Mouse (Mus musculus) heart, adult 8-10 months (tissue): ENCODE measurements around the gene Ptms. TPM values are rescaled to one million over a fixed set of nuclear protein-coding genes. Genes with fewer than 3 reads are reported as not detected.
"Not testable (repeated sequence)": the region's sequence is repeated elsewhere in the genome, so short reads cannot be mapped to it uniquely, and the experiment has no call there.

Experiments used
- DNase-seq: peaks from one replicate; pipeline ENCODE4 v3.0.0; 2022; ENCODE audit warnings: low spot score
- total RNA-seq, 4 experiments: library from RNA; stranded (reverse); gene quantifications; 2 replicates each; pipeline ENCODE4 v1.2.4; 2022

Ptms gene
- total RNA-seq, 4 experiments from 2014 or later, result 116 to 160 (median 152) TPM

- DNase-seq, result peak; percentile 84
These were observed 15.5 kb downstream of the Ptms start for GRCm38 (mm10) chr6:124904161-124904981.

DNA sequence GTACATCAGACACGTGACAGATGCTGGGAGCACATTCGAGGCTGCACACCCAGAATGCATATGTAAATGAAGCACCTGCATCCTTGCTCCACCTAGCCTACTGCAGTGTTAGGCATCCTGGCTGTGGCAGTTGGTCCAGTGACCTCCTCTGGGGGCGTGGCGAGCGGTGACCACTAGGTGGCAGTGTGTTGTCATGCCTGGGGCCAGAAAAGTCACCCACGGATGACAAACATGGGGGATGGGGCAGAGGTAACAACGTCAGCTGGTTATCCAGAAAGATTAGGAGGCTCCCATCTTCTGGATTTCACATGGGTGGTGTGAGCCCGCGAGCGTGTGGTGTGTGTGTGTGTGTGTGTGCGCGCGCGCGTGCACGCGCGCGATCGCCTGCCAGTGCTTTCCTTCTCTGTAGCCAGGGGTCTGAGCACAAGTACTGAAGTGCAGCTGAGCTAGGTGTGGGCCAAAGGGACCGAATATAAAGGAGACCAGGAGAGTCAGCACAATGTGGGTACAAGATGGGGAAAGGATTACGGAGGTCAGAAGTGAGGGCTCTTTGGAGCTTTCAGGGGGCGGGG is 16.2 kb downstream of the Ptms start:
- DNase-seq, result peak; percentile 98

- DNase-seq, result no peak
These were observed 18.1 kb downstream of the Ptms start for GRCm38 (mm10) chr6:124901851-124902250.

DNA sequence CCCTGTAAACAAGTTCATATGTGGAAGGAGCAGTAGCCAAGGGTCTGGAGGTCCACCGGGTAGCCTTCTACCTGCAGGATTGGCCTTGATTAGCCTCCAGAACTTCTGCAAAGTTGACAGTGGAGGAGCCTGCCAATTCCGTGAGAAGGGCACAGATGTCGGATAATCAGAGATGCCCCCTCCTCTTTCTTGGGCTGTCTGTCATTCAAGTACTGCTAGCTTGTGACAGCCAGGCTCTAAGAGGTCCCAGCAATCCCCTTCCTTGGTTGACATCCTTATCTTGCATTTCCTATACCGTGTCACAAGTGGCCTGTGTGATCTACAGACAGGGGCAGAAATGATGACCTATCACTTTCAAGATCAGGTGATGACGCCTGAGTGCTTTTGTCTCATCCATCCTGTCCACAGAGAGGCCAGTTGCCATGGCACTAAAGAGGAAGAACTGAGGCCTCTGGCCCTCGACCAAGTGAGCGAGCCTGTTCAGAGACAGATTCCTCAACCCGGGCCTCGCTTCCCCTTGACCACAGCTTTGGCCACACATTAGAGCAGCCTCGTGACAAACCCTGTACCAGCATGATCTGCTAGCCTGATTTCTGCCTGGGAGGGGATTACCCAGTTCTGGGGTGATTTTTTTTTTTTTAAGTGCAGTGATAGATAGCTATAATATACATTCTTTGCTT is 19.0 kb downstream of the Ptms start:
- DNase-seq, result no peak

- no peak for DNase-seq
These were observed 19.7 kb downstream of the Ptms start for GRCm38 (mm10) chr6:124900056-124900800.

- no peak for DNase-seq
These were observed 21.5 kb downstream of the Ptms start for GRCm38 (mm10) chr6:124898359-124898758.

- not testable (repeated sequence) for DNase-seq
These were observed 25.8 kb downstream of the Ptms start for GRCm38 (mm10) chr6:124894113-124894512.

DNA sequence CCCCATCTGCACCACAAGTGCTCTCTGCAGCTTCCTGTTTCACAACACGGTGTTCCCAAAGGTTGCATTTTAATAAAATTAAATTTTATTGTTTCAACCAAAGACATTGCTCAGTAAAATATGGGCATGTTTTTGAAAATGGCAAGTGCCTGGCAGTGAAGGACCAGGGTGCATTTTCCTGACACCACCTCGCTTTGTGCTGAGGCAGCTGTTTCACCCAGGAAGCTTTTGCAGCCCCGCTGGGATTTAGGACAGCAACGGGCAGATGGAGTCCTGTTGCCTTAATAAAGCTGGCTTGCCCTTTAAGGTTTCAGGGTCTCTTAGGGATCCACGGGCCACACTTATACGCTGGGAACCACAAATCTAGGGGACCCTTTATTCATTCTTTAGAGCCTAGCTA is 28.9 kb downstream of the Ptms start:
- no peak for DNase-seq

GRCm38 (mm10) chr6:124888555-124889125 is 31.3 kb downstream of the Ptms start:
- DNase-seq, result no peak

DNA sequence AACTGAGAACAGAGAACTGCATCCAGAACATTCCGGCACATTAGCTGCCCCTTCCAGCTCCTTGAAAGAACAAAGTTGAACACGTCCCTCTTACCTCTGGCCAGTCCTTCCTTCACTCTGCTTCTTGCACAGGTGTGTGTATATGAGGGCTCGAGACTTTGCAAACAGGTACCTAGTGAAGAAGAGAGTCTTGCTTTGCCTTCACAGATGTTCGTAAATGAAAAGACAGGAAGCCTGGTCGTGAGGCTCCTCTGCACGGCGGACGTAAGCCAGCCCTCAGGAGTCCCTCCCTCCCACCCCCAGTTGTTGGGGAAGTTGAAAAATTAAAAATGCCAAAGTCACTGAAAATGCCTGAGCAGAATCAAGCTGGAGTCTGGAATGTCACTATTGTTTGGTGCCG is 31.9 kb downstream of the Ptms start, which contains the start of gene Cd4:
Cd4 (minus strand) TSS at position 236 of the 400 bp plus-strand sequence.
- DNase-seq, result no peak

DNA sequence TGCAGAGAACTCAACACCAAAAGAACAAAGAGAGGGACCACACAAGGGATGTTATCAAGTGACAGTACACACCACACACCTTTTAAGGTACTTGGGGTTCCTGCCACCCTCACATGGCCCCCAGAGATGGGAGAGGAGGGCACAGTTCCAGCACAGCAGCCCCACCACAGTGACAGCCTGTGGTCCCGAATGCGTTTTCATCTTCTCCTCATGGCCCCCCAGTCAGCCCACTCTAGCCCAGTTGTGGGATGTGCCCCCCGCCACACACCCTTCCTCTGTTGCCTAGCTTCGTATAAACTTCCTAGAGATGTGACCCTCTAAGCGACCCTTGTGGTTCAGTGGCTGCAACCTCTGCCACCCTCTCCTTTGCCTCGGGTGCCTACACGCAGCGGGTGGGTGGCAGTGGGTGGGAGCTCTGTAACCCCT is 33.9 kb downstream of the Ptms start:
- DNase-seq, result no peak

- peak; percentile 33 for DNase-seq
These were observed 35.0 kb downstream of the Ptms start for GRCm38 (mm10) chr6:124884714-124885500.

DNA sequence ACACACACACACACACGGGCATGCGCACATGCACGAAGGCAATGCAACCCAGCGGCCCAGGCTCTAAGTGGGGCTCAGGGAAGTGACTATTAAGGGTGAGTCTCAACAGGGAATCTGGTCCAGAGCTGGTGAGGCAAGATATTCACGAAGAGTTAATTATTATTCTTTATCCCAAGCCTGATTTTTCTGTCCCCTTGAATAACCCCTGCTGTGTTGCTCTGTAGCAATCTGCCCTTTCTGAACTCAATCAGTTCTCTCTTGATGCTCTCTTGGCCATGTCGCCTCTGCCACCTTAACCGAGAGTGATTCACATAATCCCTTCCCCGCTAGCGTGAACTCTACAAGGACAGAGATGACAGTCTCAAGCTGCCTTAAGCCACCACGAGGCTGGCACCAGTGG is 36.6 kb downstream of the Ptms start:
- DNase-seq, result no peak

DNA sequence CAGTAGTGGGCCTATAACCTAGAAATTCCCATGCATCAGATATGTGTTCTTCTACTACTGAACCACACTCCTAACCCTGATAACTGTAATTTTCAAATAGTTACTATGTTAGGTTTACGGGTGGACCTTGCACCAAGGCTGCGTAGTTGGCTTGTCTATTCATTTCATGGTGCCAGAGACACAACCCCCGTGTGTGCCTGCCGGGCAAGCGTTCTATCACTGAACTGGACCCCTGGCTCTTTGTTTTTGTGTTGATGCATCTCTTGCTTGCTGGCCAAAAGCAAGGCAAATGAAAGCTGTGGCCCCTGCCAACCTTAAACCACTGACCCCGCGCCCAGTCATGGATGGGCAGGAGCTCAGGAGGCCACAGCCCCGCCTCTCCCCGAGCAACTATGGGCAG is 38.1 kb downstream of the Ptms start:
- no peak for DNase-seq

DNA sequence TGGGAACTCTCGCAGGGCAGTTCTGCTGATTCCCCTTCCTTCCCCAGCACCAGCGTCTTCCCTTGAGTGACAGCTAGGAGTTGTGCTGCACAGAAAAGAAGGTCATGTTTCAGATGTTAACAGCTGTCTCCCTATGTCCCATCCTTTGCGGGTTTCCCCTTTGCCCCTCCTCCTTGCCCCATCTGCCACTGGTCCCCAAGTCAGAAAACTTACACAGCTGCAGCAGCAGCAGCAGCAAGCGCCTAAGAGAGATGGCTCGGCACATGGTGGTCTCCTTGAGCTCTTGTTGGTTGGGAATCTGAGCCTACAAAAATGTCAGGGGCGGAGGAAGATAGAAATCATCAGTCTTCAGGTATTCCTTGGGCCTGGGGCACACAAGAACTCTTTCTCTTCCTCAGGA is 40.5 kb downstream of the Ptms start:
- DNase-seq, result no peak

DNA sequence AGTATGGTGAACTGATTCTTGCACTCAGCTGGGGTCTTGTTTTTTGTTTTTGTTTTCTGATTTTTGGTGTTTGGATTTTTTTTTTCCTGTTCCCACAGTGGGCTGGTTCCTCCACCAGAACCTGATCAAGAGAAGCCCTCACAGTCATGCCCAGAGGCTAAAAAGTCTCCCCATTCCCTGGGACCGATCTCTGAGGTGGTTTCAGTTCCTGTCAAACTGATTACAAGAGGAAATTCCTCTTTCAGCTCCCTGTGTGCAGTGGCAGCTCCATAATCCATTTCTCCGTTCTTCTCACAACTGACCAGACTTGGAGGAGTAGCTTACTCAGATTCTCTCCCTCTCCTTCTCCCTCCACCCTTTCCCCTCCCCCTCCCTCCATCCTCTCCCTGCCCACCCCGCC is 45.6 kb downstream of the Ptms start:
- DNase-seq, result no peak

- no peak for DNase-seq
These were observed 53.3 kb downstream of the Ptms start for GRCm38 (mm10) chr6:124866560-124866959.

GRCm38 (mm10) chr6:124865766-124866362 is 54.0 kb downstream of the Ptms start:
- no peak for DNase-seq
